8 mouse cellular contexts compared by ENCODE assay signal in the genomic region with DNA sequence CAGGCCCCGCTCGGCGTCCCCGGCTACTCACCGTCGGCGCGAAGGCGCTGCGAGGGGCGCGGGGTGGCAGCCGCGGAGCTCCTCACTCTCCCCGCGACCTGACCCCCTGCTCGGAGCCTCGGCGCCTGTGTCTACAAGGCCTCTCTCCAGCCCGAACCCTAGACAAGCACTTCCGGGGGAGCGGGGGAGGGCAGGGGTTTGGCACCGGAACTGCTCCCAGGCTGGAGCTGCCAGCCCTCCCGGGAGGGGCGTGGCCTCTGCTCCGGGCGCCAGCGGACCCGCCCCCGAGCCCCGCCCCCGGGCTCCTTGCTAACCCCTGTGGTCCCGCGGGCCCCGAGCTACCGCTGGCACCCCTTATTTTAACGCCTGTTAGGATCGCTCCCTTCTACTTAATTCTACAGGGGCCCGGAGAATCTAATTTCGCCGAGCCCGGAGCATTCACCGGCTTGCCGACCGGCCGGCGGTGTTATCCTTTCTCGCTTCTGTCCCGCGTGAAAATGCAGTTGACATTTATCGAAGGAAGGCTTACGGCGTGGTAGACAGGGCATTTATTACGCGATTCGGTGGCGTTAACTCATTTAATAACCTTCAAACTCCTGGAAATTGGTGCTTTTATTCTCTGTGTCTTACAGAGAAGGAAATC. TPM values are rescaled to one million over a fixed set of nuclear protein-coding genes. Genes with fewer than 3 reads are reported as not detected.
A peak's percentile ranks its signal among the peaks of the same experiment; 100 is the strongest.
DNase-seq lines count a peak whose midpoint lies in the region; ATAC-seq and TF ChIP-seq lines count a peak whose summit lies in the region.

A gene (minus strand): TSS at position 174 of the 643 bp plus-strand sequence.

- TF ChIP-seq CTCF in cortical plate, adult 2 months (IDR thresholded peaks at IDR 0.05; ENCODE audit: extremely low read depth, insufficient read depth, low read length) = no peak

- H3K4me1 ChIP-seq in cortical plate, adult 2 months (ENCODE audit: control insufficient read depth, insufficient read depth, low read length) = peaks cover 5% of the 10 kb centered on the region; the same call in 1 of the 2 replicates

- peak; percentile 97 for DNase-seq in gastrocnemius, postnatal 10 days
- peak; percentile 96 for DNase-seq in induced T-regulatory cell, adult 2 months (ENCODE audit: low read depth)
- DNase-seq in left cerebral cortex, adult 9 months (ENCODE audit: low spot score in 2 of 2) = peak; percentile 84 to 91
- DNase-seq in right cerebral cortex, postnatal 14 days = peak; percentile 93
- DNase-seq in urinary bladder, postnatal 36 days (ENCODE audit: low spot score in 2 of 2) = peak; percentile 95

- peak within 1 kb of the TSS; percentile 36; the same call in 1 of the 2 replicates for H3K27ac ChIP-seq in cortical plate, adult 2 months (ENCODE audit: insufficient read depth, low read length)

- peak; percentile 84 for ATAC-seq in activated CD4-positive, CD25-positive, alpha-beta regulatory T cell, adult 4 months
- ATAC-seq in megakaryocyte progenitor cell, adult 5-6 weeks (replicated peaks; ENCODE audit: poor library complexity) = peak; percentile 70

- H3K4me3 ChIP-seq in cortical plate, adult 2 months (ENCODE audit: insufficient read depth, low read length) = peak within 1 kb of the TSS; percentile 99

- TF ChIP-seq POLR2A in cortical plate, adult 2 months (IDR thresholded peaks at IDR 0.05; ENCODE audit: extremely low read depth, insufficient read depth, low read length) = peak; percentile 67

RNA-seq across cellular contexts. Expression of the gene that starts here (rescaled TPM):
- 10 to 100 TPM in 1 of 2 experiments, 1 to 10 TPM in 1; 9.9 to 10.1 TPM for polyA plus RNA-seq in activated CD4-positive, CD25-positive, alpha-beta regulatory T cell, adult 4 months (2017; shearing (Covaris generic))
- 34.9 and 35.9 TPM in 2 replicates for polyA plus RNA-seq in cortical plate, adult 2 months (2012; rRNA removed)
- 10 to 100 TPM; 11.3 to 15.0 TPM for total RNA-seq in gastrocnemius, postnatal 10 days (2021)
- 33.5 and 37.9 TPM in 2 replicates for total RNA-seq in megakaryocyte progenitor cell, adult 5-6 weeks (2015)
- 14.4 and 15.1 TPM in 2 replicates for total RNA-seq in megakaryocyte progenitor cell, adult 5-6 weeks (2017)

Comparison
In these comparisons a context has a peak if more than half of its experiments do, and no peak if none do; other contexts are left out.
1. Peak in every context shown above with its lines: DNase-seq, ATAC-seq, H3K4me3 ChIP-seq and H3K27ac ChIP-seq.